Mouse (Mus musculus): Measurements from ENCODE around the gene Tfdp2.
"Not testable (repeated sequence)": the region's sequence is repeated elsewhere in the genome, so short reads cannot be mapped to it uniquely, and the experiment has no call there.

Tfdp2 gene

DNA sequence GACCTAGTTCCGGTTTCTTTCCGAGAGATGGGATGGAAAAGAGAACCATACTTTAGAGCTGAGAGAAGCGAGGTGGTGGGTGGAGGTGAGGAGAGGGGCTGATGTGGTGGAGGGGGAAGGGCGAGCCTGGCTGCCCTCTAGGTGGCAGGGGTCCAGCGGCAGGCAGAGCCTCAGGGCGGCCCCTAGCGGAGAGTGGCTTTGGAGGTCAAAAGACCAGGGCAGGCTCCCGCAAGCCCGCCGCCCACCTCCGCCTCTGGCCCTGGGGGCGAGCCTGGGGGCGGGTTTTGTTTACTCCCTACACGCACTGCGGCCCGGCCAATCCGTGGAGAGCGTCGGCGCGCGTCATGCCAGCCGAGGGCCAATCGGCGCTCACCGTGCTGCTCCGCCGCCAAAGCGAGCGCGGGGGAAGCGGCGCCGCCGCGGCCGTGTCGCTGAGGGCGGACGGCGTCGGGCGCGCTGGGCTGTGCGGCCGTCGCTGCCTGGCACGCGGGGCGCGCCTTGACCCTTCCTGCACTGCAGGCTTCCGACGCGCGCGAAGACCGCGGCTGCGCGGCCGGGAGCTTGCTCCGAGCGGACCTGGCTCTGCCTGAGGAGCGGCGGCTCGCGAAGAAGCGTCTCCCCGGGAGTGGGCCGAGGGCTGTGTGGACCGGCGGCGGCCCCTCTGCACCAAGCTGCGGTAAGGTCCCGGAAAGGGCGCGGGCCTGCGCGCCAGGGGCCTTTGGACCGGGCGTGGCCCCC is at the start of gene Tfdp2:
TSS of gene Tfdp2 (plus strand) at position 391 of the 738 bp plus-strand sequence.
- peak; percentile 91 for DNase-seq (ENCODE audit: low read depth)

DNA sequence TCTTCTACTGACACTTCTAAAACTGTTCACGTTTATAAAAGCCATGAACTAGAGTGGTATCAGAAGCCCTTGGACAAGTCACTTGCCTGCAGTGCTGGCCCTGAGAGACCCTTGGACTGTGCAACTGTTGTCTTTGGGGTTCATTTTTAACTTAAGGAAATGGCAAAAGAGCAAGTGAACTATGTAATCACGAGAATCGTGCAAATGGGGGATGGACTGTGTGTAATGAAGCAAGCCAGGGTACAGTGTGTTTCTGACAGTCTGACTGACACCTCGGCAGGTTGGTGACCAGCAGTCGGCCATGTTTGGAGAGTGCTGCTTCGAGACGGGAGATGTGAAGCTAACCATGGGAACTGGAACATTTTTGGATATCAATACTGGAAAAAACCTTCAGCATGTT is 43.3 kb upstream of the Tfdp2 start:
- DNase-seq (ENCODE audit: low read depth): no peak

DNA sequence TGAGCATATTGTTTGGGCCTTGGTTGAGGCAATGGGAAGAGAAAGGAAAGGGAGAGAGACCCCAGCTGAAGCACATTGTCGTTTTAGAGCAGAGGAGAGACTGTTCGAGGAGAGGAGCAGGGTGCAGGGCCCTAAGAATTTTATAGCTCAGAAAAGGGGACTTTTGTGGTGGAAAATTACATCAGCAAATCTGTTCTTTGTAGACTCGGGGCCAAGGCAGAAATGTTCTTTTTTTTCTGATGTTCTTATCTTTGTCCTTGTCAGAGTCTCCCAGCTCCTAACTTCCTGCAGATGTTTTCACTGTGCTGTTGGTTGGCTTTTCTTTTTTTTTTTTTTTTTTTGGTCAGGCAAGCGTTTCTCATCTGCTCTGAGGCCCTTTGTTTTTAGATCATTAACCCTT is 37.6 kb upstream of the Tfdp2 start:
- DNase-seq (ENCODE audit: low read depth): no peak

DNA sequence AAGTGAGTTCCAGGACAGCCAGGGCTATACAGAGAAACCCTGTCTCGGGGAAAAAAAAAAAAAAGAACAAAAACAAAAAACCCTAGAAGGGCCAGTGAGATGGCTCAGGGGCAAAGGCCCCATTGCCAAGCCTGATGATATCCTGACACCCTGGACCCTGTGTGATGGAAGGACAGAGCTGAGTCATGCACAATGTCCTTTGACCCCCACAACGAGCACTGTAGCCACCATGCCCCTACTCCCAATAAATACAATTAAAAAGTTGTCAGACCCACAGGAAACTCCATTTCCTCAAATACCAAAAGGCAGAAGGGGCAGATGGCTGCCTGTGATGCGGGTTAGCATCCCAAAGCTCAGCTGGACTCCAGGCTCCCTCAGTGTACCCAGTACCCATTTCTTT is 37.0 kb upstream of the Tfdp2 start:
- DNase-seq (ENCODE audit: low read depth): no peak

DNA sequence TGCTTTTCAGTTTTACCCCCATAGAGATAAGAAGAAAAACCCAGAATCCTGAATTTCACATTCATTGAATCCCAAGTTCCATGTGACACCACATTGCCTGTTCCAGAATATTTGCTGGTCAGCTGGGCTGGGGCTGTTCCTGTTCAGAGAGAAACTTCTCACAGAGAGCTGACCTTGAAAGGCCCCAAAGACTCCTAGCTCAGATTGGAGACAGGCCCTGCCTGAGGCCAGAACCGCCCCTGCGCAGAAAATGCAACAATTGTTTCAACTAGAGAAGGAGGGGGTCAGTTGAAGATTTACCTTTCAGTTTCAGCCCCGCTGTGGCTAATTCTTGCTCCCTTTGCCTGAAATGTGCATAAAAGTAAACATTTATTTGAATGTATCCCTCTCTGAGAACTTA is 35.3 kb upstream of the Tfdp2 start:
- no peak for DNase-seq (ENCODE audit: low read depth)

DNA sequence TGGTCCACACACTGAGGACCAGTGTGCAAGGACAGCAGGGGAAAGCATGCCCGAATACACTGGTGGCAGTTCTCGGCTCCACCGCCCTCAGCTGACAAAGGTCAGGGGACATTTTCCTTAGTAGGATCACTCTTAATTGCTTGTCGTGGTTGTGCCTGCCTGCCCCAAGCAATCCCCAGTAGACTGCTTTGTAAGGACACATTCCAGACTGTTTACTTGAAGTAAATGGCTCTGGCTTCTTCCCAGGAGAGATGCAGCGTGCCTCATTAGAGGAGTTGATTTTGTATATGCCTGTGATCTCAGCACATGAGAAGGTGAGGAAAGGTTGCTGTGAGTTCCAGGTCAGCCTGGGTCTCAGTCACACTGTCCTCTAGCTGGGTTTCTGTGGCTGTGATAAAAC is 33.7 kb upstream of the Tfdp2 start:
- no peak for DNase-seq (ENCODE audit: low read depth)

DNA sequence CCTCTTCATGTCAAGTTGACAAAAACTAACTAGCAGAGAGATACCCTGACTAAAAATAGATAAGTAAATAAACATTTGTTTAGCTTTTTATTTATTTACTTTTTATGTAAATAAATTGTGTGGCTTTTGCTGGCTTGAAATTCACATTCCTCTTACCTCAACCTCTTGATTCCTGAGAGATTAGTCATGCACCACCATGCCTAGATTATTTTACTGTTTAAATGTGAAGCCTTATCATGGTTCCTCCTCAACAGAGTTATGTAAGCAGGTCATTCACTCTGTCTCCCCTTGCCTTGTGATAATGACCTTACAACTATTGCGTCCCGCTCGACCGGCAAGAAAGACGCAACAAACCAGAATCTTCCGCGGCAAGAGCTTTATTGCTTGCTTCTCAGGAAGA is 32.6 kb upstream of the Tfdp2 start:
- DNase-seq (ENCODE audit: low read depth): no peak

DNA sequence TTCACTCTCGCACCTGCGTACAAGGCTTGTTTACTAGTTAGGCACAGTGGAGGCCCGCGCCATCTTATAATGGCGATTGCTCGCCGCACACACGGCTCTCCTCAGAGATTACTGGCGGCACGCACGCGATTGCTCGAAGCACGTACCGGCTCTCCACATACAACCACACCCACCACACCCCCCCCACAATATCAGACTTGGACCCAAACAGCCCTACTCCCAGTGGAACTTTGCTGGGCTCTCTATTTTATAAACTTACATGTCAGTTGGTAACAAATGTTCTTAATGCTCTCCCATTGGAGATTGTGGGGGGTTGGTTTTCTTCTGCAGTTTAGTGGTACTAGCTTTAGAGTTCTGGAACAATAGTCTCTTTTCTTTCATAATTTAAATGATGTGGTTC is 32.1 kb upstream of the Tfdp2 start:
- not testable (repeated sequence) for DNase-seq (ENCODE audit: low read depth)

DNA sequence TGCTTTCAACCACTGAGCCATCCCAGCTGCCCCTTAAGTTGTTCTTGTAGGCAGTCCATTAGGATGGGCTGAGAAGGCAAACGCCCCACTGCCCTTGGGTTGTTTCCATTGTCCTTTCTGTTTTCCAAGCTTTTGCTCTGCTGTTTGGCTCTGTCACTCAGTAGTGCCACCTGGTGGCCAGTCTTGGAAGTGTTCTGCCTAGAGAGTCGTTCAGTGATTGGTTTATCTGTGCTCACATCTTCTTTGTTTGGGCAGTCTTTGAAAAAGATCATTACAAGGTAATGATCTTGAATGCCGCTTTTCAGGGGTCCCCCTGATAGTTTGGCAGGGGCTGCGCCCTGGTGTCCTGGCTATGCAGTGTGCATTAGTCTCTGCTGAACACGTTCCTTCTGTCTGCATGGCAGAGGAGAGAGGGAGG is 28.9 kb upstream of the Tfdp2 start:
- DNase-seq (ENCODE audit: low read depth): peak; percentile 83

DNA sequence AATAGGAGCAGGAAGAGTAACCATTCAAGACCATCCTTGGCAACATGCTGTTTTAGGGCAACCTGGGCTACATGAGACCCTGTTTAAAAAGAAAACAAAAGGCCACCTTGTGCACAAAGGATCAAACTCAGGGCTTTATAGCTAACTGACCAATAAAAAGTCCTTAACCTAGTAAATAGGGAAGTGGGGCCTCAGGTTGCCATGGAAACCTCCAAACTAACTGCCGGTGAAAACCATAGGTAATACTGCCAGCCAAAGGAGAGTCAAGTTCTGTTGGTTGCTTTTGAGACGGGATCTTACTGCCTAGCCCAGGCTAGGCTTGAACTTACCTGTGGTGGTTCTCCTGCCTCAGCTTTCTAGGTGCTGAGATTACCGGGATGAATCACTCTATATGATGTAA is 25.5 kb upstream of the Tfdp2 start:
- no peak for DNase-seq (ENCODE audit: low read depth)

DNA sequence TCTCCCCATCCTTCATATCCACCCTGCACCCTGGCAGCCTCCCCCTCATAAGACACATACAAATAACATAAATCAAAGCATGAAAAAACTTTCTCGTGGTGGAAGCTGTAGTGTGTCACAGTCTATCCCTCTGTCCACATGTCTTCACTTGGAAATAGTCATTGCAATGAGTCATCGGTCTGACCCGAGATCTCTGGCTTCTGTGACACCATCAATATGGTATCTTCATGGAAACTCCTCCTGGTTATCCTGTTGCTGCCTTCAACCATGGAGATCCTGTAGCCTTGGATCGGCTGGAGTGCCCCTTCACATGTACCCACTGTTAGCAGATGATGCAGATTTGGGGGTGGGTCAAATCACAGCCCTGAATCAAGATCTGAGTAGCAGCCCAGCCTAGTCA is 11.2 kb upstream of the Tfdp2 start:
- DNase-seq (ENCODE audit: low read depth): no peak

DNA sequence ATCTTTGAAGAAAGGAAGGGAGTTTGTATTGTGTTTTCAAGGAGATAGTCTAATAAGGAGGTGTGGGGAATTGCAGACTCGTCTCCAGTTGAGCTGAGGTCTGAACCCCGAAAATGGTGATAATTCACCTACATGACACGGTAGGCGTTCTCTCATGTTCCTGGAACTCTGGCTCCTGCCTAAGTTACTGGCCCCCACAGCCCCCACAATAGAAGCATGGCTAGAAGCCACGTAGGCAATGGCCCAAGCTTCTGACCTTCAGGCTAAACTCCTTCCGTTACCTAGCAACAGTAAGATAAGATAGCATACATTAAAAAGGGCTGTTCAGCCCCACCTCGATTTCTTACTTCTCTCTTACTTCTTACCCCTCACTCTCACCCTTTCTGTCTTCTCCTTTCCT is 9.4 kb upstream of the Tfdp2 start:
- no peak for DNase-seq (ENCODE audit: low read depth)

DNA sequence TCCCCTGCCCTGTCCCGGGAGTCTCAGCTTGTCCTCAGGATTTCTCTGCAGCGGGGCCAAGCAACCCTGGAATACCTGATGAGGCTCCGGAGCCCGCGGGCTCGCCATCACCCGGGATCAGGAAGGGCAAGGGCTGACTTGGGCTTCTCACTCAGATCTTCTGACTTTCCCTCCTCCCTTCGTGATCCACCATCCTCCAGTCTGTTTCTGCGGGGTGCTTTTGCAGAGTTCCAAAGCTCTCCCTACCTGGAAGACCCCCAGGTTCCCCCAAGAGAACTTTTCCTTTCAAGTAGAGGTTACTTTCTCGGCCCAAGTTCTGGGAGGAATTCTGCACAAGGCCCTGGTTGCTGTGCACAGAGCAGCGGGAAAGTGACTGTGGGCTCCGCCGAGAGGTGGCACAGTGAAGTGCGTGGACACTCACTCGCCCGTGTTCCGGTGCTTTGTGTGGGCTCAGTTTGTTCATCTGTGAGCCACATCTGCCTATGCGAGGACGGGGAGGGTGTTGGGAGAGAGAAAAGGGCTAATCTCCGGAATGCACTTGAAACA is 634 bp downstream of the Tfdp2 start:
- peak; percentile 68 for DNase-seq (ENCODE audit: low read depth)

DNA sequence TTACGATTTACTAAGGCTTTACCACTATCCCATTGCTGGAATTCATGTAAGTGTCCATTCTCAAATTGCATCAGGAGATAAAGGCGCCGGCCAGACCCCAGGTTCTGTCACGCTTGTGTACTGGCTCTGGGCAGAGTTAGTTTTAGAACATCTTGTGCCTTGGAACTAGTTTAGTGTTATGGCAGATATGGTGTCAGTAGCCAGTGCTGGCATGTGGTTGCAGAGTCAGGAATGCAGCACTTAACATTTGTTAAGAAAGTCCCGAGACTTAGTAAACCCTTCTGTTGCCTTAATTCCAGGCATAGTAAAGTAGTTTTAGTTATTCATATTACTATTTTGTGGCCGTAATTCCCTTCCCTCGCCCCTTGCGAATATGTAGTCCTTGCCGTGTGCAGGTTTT is 1.7 kb downstream of the Tfdp2 start:
- no peak for DNase-seq (ENCODE audit: low read depth)

DNA sequence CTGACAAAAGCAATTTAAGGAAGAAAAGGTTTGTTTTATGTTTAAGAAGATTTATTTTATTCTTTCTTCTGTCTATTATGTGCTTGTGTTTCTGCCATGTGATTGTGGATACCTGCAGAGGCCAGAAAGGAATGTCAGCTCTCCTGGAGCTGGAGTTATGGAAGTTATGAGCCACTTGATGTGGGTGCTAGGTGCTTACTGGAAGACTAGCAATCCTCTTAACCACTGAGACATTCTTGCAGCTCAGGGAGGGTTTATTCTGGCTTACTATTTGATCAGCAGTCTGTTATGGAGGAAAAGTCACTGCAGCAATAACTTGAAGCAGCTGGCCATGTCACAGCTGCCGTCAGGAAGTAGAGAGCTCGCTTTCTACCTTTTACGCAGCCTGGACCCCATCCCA is 7.6 kb downstream of the Tfdp2 start:
- no peak for DNase-seq (ENCODE audit: low read depth)

DNA sequence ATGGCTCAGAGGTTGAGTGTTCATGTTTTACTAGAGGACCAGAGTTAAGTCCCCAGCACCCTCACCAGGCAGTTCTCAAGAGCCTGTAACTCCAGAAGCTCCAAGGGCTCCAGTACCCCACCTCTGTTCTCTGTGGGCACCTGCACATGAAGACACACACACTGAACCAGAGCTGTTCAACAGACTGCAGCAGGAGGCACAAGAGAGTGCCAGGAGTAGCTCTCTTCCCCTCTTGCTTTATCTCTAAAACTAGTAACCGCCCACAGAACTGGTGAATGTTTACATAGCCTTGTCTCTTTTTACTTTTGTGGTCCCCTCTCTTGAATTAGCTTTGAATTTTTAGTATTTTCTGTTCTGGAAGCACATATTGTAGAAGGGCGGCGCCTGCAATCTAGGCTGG is 11.4 kb downstream of the Tfdp2 start:
- DNase-seq (ENCODE audit: low read depth): no peak

DNA sequence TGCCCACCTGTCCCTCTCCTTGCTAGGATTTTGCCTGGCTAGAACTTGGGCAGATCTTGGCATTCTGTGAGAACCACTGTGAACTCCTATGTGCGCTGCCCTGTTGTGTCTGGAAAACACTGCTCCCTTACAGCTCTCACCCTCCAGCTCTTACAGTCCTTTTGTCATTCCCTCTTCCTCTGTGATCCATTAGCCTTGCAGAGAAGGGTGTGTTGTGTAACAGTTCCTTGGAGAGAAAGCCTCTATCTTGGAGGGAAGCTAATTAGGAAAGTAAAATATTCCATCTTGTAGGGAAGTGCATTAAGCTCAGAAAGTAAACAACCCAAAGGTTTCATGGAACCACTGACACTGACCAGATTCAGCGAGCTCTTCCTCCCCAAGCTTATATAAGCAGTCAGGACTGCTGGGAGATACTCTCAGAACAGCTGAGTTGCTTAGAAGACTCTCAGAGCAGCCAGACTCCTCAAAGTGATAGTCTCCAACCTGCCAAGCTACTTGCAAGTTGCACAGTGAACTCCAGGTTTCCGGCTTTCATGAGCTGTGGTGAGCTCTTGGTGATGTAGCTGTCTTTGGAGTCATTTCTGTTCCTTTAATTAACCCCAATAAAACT is 17.1 kb downstream of the Tfdp2 start:
- no peak for DNase-seq (ENCODE audit: low read depth)

DNA sequence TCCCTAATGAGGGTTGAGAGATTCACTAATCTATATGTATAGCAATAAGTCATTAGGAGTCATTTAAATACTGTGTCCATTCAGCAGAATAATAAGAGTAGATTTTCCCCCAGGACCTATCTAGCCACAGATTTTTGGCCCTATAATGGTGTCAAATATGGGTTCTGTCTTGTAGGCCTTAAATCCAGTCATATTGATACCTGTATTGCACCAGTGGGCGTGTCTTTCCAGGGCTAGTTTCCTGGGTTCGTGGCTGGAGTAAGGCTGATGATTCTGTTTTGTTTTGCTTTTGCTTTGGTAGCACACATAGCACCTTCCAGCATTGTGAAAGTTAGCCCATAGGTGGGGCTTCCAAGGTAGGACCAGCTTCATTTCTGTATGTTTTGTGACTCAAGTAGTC is 18.1 kb downstream of the Tfdp2 start:
- DNase-seq (ENCODE audit: low read depth): peak; percentile 49

DNA sequence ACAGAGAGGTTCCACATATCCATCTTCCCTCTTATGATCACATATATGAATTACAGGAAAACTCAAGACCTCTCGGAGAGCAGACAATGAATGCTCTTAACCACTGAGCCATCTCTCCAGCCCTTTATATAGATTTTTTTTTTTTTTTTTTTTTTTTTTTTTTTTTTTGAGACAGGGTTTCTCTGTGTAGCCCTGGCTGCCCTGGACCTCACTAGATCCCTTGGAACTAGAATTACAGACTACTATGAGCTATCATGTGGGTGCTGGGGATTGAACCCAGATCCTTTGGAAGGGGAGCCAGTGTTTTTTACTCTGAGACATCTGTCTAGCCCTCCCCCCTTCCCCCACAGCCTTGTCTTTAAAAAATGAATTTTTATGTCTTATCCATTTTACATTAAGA is 21.2 kb downstream of the Tfdp2 start:
- no peak for DNase-seq (ENCODE audit: low read depth)

DNA sequence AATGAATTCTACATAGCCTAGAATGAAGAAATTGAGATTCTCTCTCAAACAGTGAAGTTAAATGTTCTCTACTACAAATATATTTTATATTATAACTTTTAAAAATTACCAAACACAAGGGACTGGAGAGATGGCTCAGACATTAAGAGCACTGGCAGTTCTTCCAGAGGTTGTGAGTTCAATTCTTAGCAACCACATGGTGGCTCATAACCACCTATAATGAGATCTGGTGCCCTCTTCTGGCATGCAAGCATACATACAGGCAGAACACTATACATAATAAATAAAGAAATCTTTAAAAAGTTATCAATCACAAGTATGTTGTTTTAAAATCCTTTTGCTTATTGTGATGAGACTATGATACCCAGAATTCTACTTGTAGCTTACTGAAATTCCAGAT is 21.7 kb downstream of the Tfdp2 start:
- DNase-seq (ENCODE audit: low read depth): peak; percentile 33

DNA sequence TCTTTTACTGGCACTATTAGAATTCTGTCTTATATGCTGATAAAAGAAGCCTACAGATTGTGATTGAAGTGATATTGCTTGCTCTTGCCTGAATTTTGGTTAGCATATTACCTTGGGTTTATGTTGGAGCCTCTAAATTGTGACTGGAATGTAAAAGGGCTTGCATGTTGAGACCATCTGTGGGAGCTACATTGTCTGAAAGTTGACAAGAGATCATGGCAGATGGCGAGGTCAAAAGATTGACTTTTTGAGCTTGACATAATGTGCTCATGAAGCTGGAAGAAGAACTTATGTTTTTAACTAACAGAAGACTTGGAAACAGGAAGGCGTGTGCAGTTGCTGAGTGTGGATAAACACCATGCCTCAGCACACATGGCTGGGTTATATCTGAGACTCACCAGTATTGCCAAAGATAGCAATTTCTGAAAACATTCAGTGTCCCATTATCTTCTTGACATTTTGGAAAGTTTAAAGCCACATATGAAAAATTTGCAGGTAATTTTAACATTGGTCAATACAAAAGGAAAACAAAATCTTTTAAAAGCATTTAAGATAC is 23.1 kb downstream of the Tfdp2 start:
- no peak for DNase-seq (ENCODE audit: low read depth)

DNA sequence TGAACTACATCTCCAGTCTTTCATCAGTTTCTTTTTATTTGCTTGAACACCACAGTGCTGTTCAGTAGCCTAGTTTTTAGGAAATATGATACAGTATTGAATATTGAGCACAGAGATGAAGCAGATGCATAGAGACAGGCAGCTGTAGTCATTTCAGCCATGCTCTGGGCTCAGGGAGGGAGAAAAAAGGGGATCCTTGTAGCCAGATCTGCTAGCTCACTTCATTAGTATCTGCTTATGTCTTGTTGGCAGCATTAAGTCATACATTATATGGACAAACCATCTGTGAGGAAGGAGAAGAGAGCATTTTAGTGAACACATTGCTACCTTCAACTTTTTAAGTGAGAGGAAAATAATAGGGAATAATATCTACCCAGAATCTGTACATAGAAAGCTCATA is 24.3 kb downstream of the Tfdp2 start:
- no peak for DNase-seq (ENCODE audit: low read depth)

DNA sequence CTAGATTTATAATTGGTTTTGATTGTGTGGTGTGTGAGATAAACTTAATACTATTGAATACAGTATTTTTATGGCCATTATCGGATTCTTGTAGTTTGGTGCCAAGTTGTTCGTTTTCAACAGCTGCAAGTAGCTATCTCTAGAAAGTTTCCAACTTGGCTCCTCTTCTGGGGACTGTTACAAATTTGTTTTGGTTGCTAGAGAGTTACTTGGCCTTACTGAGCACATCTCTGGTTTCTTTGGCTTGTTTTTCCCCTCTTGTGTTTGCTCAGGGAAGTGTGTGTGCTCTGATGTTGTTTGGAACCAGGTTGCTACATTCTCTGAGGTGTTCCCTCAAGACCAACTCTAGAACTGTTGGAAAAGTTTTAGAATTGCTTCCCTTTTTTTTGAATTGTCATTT is 27.2 kb downstream of the Tfdp2 start:
- no peak for DNase-seq (ENCODE audit: low read depth)

DNA sequence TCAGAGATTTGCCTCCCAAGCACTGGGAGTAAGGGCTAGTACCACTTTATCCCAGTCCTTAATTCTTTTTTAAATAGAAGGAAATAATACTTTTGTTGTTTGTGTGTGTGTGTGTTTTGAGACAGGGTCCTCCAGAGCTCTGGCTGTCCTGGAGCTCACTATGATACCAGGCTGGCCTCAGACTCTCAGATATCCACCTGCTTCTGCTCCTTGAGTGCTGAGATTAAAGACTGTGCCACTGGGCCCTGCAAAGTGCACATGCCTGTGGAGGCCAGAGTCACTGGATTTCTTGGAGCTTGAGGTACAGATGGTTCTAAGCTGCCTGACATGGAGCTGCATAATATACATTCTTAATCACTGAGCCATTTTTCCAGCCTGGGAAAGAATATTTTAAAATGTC is 32.2 kb downstream of the Tfdp2 start:
- no peak for DNase-seq (ENCODE audit: low read depth)

Measured in induced T-regulatory cell, adult 2 months (primary cell).